Mouse (Mus musculus): ENCODE measurements around the gene Tgfb3.

DNA sequence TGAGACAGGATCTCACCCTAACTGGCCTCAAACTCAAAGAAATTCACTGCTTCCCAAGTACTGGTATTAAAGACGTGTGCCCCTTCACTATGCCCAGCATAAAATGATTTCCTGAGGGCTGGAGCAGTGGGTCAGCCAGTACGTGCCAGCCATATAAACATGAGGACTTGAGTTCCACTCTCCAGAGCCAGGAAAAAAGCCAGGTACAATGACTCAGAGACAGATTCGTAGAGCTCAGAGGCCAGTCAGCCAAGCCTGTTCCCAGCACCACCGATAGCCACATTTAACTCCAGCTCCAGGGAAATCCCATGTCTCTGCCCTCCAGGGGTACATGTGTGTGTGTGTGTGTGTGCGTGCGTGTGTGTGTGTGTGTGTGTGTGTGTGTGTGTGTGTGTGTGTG is 39.1 kb downstream of the Tgfb3 start:
- TF ChIP-seq TCF12 (IDR thresholded peaks at IDR 0.05; ENCODE audit: low read depth, low read length) = no peak
- no peak for TF ChIP-seq CTCF (conservative IDR thresholded peaks at IDR 0.05 in 1 of 2, IDR thresholded peaks at IDR 0.05 in 1 of 2; ENCODE audit: low read depth in 2 of 2, low read length in 2 of 2)
- no peak for TF ChIP-seq ZKSCAN1 (IDR thresholded peaks at IDR 0.05; ENCODE audit: borderline replicate concordance, low read depth, low read length)
- TF ChIP-seq POLR2A (IDR thresholded peaks at IDR 0.05; ENCODE audit: low read depth, low read length) = no peak
- no peak for TF ChIP-seq USF2 (conservative IDR thresholded peaks at IDR 0.05; ENCODE audit: low read depth, low read length)
- TF ChIP-seq MXI1 (IDR thresholded peaks at IDR 0.05; ENCODE audit: low read depth, low read length) = no peak
- TF ChIP-seq ZNF384 (IDR thresholded peaks at IDR 0.05; ENCODE audit: low read depth, low read length) = no peak
- TF ChIP-seq EP300 (IDR thresholded peaks at IDR 0.05; ENCODE audit: low read length) = no peak

All from CH12.LX (cell line).